Mouse (Mus musculus): ENCODE results near the gene Arhgef17. TPM values are rescaled to one million over a fixed set of nuclear protein-coding genes. Genes with fewer than 3 reads are reported as not detected.

Gene Arhgef17
- polyA plus RNA-seq (2012; ENCODE audit: low replicate concordance) = 0.43 and 0.77 TPM in 2 replicates

GRCm38 (mm10) chr7:100931926-100932480 is at the start of gene Arhgef17:
TSS of gene Arhgef17 (minus strand) at chr7:100932107.

GRCm38 (mm10) chr7:100974135-100974903 is 42.4 kb upstream of the Arhgef17 start, which contains the start of gene P2ry6:
TSS of gene P2ry6 (minus strand) at chr7:100974649.

DNA sequence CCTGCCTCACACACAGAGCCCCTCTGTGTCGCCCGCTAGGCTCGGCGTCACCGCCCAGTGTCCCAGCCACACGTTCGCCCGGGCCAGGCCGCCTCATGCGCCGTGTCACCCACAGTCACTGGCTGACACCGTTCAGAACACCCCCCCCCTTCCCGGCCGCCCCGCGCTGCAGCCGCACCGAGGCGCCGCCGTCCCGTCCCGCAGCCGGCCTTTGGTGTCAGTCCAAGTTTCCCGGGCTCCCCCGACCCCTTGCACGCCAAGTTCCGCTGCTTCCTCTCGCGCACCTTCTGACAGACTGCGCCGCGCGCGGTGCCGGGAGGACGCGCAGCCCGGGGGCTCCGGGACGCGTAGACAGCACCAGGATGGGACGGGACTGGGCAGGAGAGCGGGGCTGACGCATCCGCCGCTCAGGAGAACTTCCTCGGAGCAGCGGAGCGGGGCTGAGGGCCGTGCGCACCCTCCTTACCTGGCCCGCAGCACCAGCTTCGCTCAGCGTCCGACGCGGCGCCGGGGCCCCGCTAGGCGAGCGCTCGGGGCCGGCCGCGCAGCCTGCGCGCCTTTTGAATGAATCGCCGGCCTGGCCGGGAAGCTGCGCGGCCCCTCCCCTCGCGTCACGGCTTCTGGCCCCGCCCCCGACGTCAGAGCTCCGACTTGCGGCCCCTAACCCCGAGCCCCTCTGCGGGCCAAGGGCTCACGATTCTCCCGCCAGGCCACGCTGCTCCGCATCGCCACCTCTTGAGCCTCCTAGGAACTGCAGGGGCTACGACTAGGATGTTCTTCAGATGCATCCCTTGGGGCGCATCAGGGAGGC is 68.9 kb downstream of the Arhgef17 start, which contains the start of gene Relt:
TSS of gene Relt (minus strand) at position 619 of the 811 bp plus-strand sequence.

Other genes with a start within 250 kb of the Arhgef17 start
- 58.8 and 71.9 TPM in 2 replicates for gene Fam168a, start 225.5 kb downstream of the Arhgef17 start, polyA plus RNA-seq (2012; ENCODE audit: low replicate concordance)
- gene Relt, start 68.7 kb downstream of the Arhgef17 start, polyA plus RNA-seq (2012; ENCODE audit: low replicate concordance) = 56.3 and 97.0 TPM in 2 replicates
- gene P2ry6, start 42.5 kb upstream of the Arhgef17 start, polyA plus RNA-seq (2012; ENCODE audit: low replicate concordance) = 16.2 and 16.9 TPM in 2 replicates
- gene P2ry2, start 80.8 kb upstream of the Arhgef17 start, polyA plus RNA-seq (2012; ENCODE audit: low replicate concordance) = 3.4 and 6.7 TPM in 2 replicates
- 23.6 and 84.0 TPM in 2 replicates for gene Fchsd2, start 160.8 kb upstream of the Arhgef17 start, polyA plus RNA-seq (2012; ENCODE audit: low replicate concordance)